Mouse (Mus musculus) ES-E14 (cell line): ENCODE measurements around the gene Stip1. TPM values are rescaled to one million over a fixed set of nuclear protein-coding genes. Genes with fewer than 3 reads are reported as not detected.

Experiments used
- DNase-seq: peaks from one replicate; pipeline ENCODE4 v3.0.0-alpha.2; 2013; ENCODE audit warnings: low read depth, low spot score
- H3K27ac ChIP-seq: 2 replicates; pipeline ENCODE4 v1.5.1; 2012; ENCODE audit warnings: low read depth, mild to moderate bottlenecking, low read length, moderate library complexity, mixed read lengths; ENCODE audit not compliant: poor library complexity, insufficient read depth, severe bottlenecking
- H3K36me3 ChIP-seq: 2 replicates; pipeline ENCODE4 v1.6.1; 2012; ENCODE audit warnings: mild to moderate bottlenecking, low read length, moderate library complexity, mixed read lengths; ENCODE audit not compliant: control insufficient read depth, poor library complexity, insufficient read depth, severe bottlenecking
- H3K4me1 ChIP-seq, 2 experiments: fragments of 150-350 bp in 1 of 2; sonication (generic) in 1 of 2; 2 replicates each; pipeline ENCODE4 v1.6.1; 2012; ENCODE audit warnings: low read length in 2 of 2, mild to moderate bottlenecking in 1 of 2, mixed read lengths in 1 of 2; ENCODE audit not compliant: control insufficient read depth in 2 of 2, insufficient read depth in 2 of 2, poor library complexity in 1 of 2
- H3K4me3 ChIP-seq, 2 experiments: fragments of 150-350 bp in 1 of 2; sonication (generic) in 1 of 2; 2 replicates each; pipeline ENCODE4 v1.5.1; 2012; ENCODE audit warnings: low read length in 2 of 2, low read depth in 1 of 2, mild to moderate bottlenecking in 1 of 2, mixed read lengths in 1 of 2; ENCODE audit not compliant: insufficient read depth in 1 of 2, poor library complexity in 1 of 2, severe bottlenecking in 1 of 2
- H3K9ac ChIP-seq: 2 replicates; pipeline ENCODE4 v1.6.1; 2012; ENCODE audit warnings: low read depth, mild to moderate bottlenecking, low read length, mixed read lengths; ENCODE audit not compliant: poor library complexity, insufficient read depth, severe bottlenecking
- H3K9me3 ChIP-seq: fragments of 150-350 bp; sonication (generic); 2 replicates; pipeline ENCODE4 v1.6.1; 2012; ENCODE audit warnings: low read depth, mild to moderate bottlenecking, low read length; ENCODE audit not compliant: control insufficient read depth, insufficient read depth
- CHD2 ChIP-seq: IDR thresholded peaks from 2 replicates; pipeline ENCODE4 v1.6.1; 2014; ENCODE audit warnings: mild to moderate bottlenecking, low read depth, low read length, inconsistent platforms
- HCFC1 ChIP-seq: IDR thresholded peaks from 2 replicates; pipeline ENCODE4 v1.6.1; 2012; ENCODE audit warnings: low read length, inconsistent platforms, borderline replicate concordance; ENCODE audit not compliant: insufficient read depth
- MAFK ChIP-seq: IDR thresholded peaks from 2 replicates; pipeline ENCODE4 v1.6.1; 2014; ENCODE audit warnings: mild to moderate bottlenecking, low read depth, low read length, inconsistent platforms; ENCODE audit not compliant: insufficient read depth
- ZC3H11A ChIP-seq: IDR thresholded peaks from 2 replicates; pipeline ENCODE4 v1.6.1; 2012; ENCODE audit warnings: low read depth, mild to moderate bottlenecking, inconsistent platforms, low read length, borderline replicate concordance
- ZNF384 ChIP-seq: IDR thresholded peaks from 2 replicates; pipeline ENCODE4 v1.6.1; 2012; ENCODE audit warnings: low read depth, low read length, inconsistent platforms
- in situ Hi-C, 2 experiments: fragments of 600-800 bp; cut with MboI; formaldehyde crosslinking; loops; one replicate each; pipeline ENCODE4 v1.15.1; 2025; ENCODE audit warnings: low sequenced_read_pairs in 2 of 2, inconsistent platforms in 1 of 2; ENCODE audit not compliant: unreplicated experiment in 2 of 2
- total RNA-seq: library from RNA; depleted of rRNA; stranded (reverse); fragments of 300-350 nt; gene quantifications from 2 replicates; pipeline ENCODE4 v1.2.3, GENCODE M21; 2012; rRNA removed

Stip1 gene
- total RNA-seq, 1 experiment, result 280 TPM

GRCm38 (mm10) chr19:6974211-6975205 is 65.3 kb downstream of the Stip1 start, which contains the start of gene Ppp1r14b:
Gene Ppp1r14b (plus strand): TSS chr19:6974968.
- peak; percentile 91 for DNase-seq
- peaks cover 22% of the 10 kb centered on the region for H3K36me3 ChIP-seq
- H3K27ac ChIP-seq, result peak within 1 kb of the TSS; percentile 74
- H3K4me1 ChIP-seq, result peaks cover 5 to 35% of the 10 kb centered on the region in 2 experiments
- no peaks in the 10 kb centered on the region for H3K9me3 ChIP-seq
- TF ChIP-seq HCFC1 (peak; percentile 82), MAFK (no peak)
- in situ Hi-C loops, result no loop called here
- peak within 1 kb of the TSS; percentile 88 for H3K9ac ChIP-seq
- H3K4me3 ChIP-seq, result peak within 1 kb of the TSS; percentile 79 to 100

- in situ Hi-C loops, result no loop called here
- TF ChIP-seq MAFK (no peak), ZC3H11A (no peak), CHD2 (no peak)
These were observed 66.1 kb downstream of the Stip1 start for GRCm38 (mm10) chr19:6973581-6974190.

GRCm38 (mm10) chr19:6972247-6972917 is 67.4 kb downstream of the Stip1 start:
- Histone ChIP-seq H3K4me1 (peaks cover 8 to 37% of the 10 kb centered on the region in 2 experiments; a peak in 3 of 4 replicates), H3K9ac (peak overlapping the region; percentile 2; the same call in 1 of the 2 replicates), H3K4me3 (no peak overlapping the region), H3K27ac (peak overlapping the region; percentile 59; the same call in 1 of the 2 replicates), H3K36me3 (peaks cover 11% of the 10 kb centered on the region), H3K9me3 (no peaks in the 10 kb centered on the region)
- TF ChIP-seq MAFK (no peak), ZC3H11A (no peak), CHD2 (no peak)
- no peak for DNase-seq
- in situ Hi-C loops, result no loop called here

More at GRCm38 (mm10) chr19:6973581-6974190, 66.1 kb downstream of the Stip1 start:
- Histone ChIP-seq H3K4me1 (peaks cover 5 to 35% of the 10 kb centered on the region in 2 experiments; a peak in 3 of 4 replicates), H3K9ac (no peak overlapping the region), H3K9me3 (no peaks in the 10 kb centered on the region), H3K4me3 (peak overlapping the region; percentile 79 to 100), H3K36me3 (peaks cover 22% of the 10 kb centered on the region), H3K27ac (no peak overlapping the region; the same call in 1 of the 2 replicates)
- DNase-seq, result no peak

DNA sequence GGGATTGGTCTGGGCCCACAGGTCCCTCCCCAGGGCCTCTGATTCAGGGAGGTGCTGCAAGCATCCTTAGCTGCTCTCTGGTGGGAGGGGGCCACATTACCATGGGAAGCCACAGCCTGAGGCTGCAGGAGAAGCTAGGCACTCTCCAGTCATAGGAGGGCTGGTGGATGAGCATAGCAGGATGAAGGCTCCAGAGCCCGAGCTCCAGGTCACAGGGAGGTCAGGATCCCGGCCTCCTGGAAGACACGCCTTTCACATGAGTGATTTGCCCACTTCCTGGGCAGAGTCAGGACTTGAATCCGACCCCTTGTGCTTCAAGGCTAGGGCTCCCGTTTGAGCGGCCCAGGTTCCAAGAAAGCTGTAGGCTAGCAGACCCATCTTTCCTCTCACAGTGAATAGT is 68.1 kb downstream of the Stip1 start:
- no peak for TF ChIP-seq ZNF384
- TF ChIP-seq ZC3H11A, result no peak
- no peak for TF ChIP-seq MAFK
- no peak for TF ChIP-seq CHD2
- TF ChIP-seq HCFC1, result no peak
- Histone ChIP-seq H3K4me1 (peaks cover 11 to 37% of the 10 kb centered on the region in 2 experiments; a peak in 3 of 4 replicates), H3K9ac (peak overlapping the region; percentile 2; the same call in 1 of the 2 replicates), H3K9me3 (no peaks in the 10 kb centered on the region), H3K27ac (peak overlapping the region; percentile 59; the same call in 1 of the 2 replicates), H3K4me3 (no peak overlapping the region), H3K36me3 (peaks cover 6% of the 10 kb centered on the region; the same call in 1 of the 2 replicates)
- DNase-seq, result no peak
- in situ Hi-C loops, result no loop called here

Other genes with a start within 250 kb of the Stip1 start
- gene Rps6ka4, start 199.3 kb downstream of the Stip1 start, total RNA-seq, result 11.5 and 14.4 TPM in 2 replicates
- 2.7 and 3.5 TPM in 2 replicates for gene Ccdc88b, start 181.8 kb downstream of the Stip1 start, total RNA-seq
- gene Trmt112, start 130.3 kb downstream of the Stip1 start, total RNA-seq, result 90.7 and 105 TPM in 2 replicates
- 51.6 and 59.0 TPM in 2 replicates for gene Prdx5, start 129.9 kb downstream of the Stip1 start, total RNA-seq
- gene Esrra, start 118.2 kb downstream of the Stip1 start, total RNA-seq, result 23.1 and 30.1 TPM in 2 replicates
- 9.4 and 14.9 TPM in 2 replicates for gene Catsperz, start 114.6 kb downstream of the Stip1 start, total RNA-seq
- 2.3 and 4.4 TPM in 2 replicates for gene Kcnk4, start 105.5 kb downstream of the Stip1 start, total RNA-seq
- 16.3 and 22.9 TPM in 2 replicates for gene Bad, start 98.1 kb downstream of the Stip1 start, total RNA-seq
- 23.2 and 23.7 TPM in 2 replicates for gene Gpr137, start 97.5 kb downstream of the Stip1 start, total RNA-seq
- 365 and 385 TPM in 2 replicates for gene Ppp1r14b, start 65.0 kb downstream of the Stip1 start, total RNA-seq
- 42.3 and 55.1 TPM in 2 replicates for gene Plcb3, start 63.5 kb downstream of the Stip1 start, total RNA-seq
- gene Fkbp2, start 59.5 kb downstream of the Stip1 start, total RNA-seq, result 51.0 and 64.0 TPM in 2 replicates
- gene Vegfb, start 52.3 kb downstream of the Stip1 start, total RNA-seq, result 10.0 and 14.3 TPM in 2 replicates
- 14.0 and 22.0 TPM in 2 replicates for gene Dnajc4, start 47.4 kb downstream of the Stip1 start, total RNA-seq
- gene Nudt22, start 43.9 kb downstream of the Stip1 start, total RNA-seq, result 12.7 and 13.2 TPM in 2 replicates
- gene Trpt1, start 43.8 kb downstream of the Stip1 start, total RNA-seq, result 5.0 and 6.9 TPM in 2 replicates
- gene Fermt3, start 20.5 kb downstream of the Stip1 start, total RNA-seq, result 2.6 and 3.8 TPM in 2 replicates
- gene Macrod1, start 16.8 kb upstream of the Stip1 start, total RNA-seq, result 1.4 and 3.5 TPM in 2 replicates
- 0.36 and 0.48 TPM in 2 replicates for gene Flrt1, start 65.8 kb upstream of the Stip1 start, total RNA-seq
- gene Otub1, start 166.3 kb upstream of the Stip1 start, total RNA-seq, result 117 and 123 TPM in 2 replicates
- gene Cox8a, start 177.6 kb upstream of the Stip1 start, total RNA-seq, result 882 and 1,211 TPM in 2 replicates
- 50.9 and 56.1 TPM in 2 replicates for gene Naa40, start 201.2 kb upstream of the Stip1 start, total RNA-seq
- gene Rcor2, start 227.4 kb upstream of the Stip1 start, total RNA-seq, result 161 and 192 TPM in 2 replicates